Mouse (Mus musculus) neural tube, embryonic 14.5 days (tissue): ENCODE measurements at regions not wholly inside any gene's neighbourhood (a gene's known extent, or its start where the extent isn't known, plus 50 kb on each side); places are given as distances from the start of the nearest gene placed in this dataset.

Source experiments
- ATAC-seq: fragments of 200-750 bp; cut with Nextera tagmentation; 2 replicates; pipeline ENCODE4 v1.8.0; 2017; ENCODE audit warnings: low read depth, mild to moderate bottlenecking, moderate TSS enrichment, moderate library complexity
- H3K27ac ChIP-seq: fragments of 300-500 bp; sonication (generic); 2 replicates; pipeline ENCODE4 v1.5.1; 2014; ENCODE audit warnings: low read depth, mild to moderate bottlenecking, control low read depth, low read length, moderate library complexity, mixed read lengths
- H3K27me3 ChIP-seq: fragments of 300-500 bp; sonication (generic); 2 replicates; pipeline ENCODE4 v1.6.1; 2014; ENCODE audit warnings: low read length; ENCODE audit not compliant: control insufficient read depth, insufficient read depth
- H3K36me3 ChIP-seq: fragments of 300-500 bp; sonication (generic); 2 replicates; pipeline ENCODE4 v1.6.1; 2014; ENCODE audit warnings: low read length, mixed read lengths; ENCODE audit not compliant: control insufficient read depth, insufficient read depth
- H3K4me1 ChIP-seq: fragments of 300-500 bp; sonication (generic); 2 replicates; pipeline ENCODE4 v1.6.1; 2014; ENCODE audit warnings: low read length; ENCODE audit not compliant: control insufficient read depth, insufficient read depth
- H3K4me2 ChIP-seq: fragments of 300-500 bp; sonication (generic); 2 replicates; pipeline ENCODE4 v1.6.1; 2014; ENCODE audit warnings: mild to moderate bottlenecking, low read depth, low read length, control low read depth
- H3K4me3 ChIP-seq: fragments of 300-500 bp; sonication (generic); 2 replicates; pipeline ENCODE4 v1.5.1; 2014; ENCODE audit warnings: low read depth, low read length, control low read depth, mixed read lengths
- H3K9ac ChIP-seq: fragments of 300-500 bp; sonication (generic); replicated peaks from 2 replicates; pipeline ENCODE4 v1.6.1; 2014; ENCODE audit warnings: low read depth, mild to moderate bottlenecking, control low read depth, low read length, mixed read lengths
- H3K9me3 ChIP-seq: fragments of 300-500 bp; sonication (generic); 2 replicates; pipeline ENCODE4 v1.6.1; 2016; ENCODE audit warnings: low read length; ENCODE audit not compliant: control insufficient read depth
- whole genome bisulfite sequencing: fragments of 180-500 bp; shearing (Covaris S2); extraction: QIAGEN DNeasy Blood & Tissue Kit; methylation state at CpG from one replicate; pipeline ENCODE4 v1.1.7; 2014; 5-methylcytosine and 5-hydroxymethylcytosine counted together

DNA sequence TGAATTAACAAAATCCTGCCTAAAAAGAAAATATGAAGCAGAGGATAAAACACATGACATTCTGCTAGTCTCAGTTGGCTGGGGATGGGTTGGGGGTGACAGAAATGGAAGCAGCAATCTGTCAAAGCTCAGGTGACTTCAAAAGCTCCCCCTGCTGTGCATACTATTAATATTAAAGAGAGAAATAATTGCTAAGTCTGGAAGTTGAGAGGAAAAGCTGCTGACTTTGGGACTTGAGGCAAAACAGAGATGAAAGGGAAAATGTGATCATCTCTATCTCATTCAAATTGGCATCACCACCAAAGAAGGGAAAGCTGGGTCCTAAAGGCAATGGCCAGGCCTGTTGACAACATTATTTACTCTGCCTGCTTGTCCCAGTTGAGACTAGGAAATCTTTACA lies 90.8 kb downstream of the Rpe65 start:
- Histone ChIP-seq H3K4me3 (no peak overlapping the region), H3K36me3 (no peaks in the 10 kb centered on the region), H3K27me3 (no peaks in the 10 kb centered on the region), H3K27ac (no peak overlapping the region), H3K9me3 (no peaks in the 10 kb centered on the region), H3K4me1 (no peaks in the 10 kb centered on the region), H3K4me2 (no peak overlapping the region), H3K9ac (no peak overlapping the region)
- ATAC-seq: no peak

DNA sequence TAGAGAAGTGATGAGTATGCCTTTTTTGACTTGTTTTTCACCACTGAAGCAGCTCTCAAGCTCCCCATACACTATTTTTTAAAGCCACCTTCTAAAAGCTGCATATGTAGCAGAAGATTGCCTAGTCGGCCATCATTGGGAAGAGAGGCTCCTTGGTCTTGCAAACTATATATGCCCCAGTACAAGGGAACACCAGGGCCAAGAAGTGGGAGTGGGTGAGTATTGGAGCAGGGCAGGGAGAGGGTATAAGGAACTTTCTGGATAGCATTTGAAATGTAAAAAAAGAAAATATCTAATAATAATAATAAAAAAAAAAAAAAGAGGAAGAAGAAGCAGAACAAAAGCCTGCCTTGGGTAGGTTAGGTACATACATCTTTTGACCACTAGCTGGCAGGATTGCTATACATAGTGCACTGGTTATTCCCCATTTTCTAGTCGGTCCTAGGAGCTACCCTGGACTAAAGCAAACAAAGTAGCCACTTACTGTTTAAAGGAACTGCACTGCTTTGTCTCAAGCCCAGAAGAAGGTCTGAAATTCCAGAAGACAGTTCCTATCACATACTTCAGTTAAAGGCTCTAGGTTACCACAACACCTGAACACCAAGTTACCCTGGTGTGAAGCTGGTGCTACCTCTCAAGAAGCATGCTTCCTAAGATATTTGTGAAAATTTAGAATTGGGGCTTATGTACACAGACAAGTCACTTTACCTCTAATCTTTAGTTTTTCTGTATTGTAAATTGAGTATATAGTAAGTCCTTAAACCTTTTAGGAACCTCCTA lies 114.9 kb upstream of the Wls start:
- H3K4me1 ChIP-seq: no peaks in the 10 kb centered on the region
- H3K4me2 ChIP-seq: no peak overlapping the region
- H3K36me3 ChIP-seq: no peaks in the 10 kb centered on the region
- no peak overlapping the region for H3K4me3 ChIP-seq
- WGBS: 38% methylated on average over 2 of the region's 2 CpGs
- H3K27ac ChIP-seq: no peak overlapping the region
- H3K9ac ChIP-seq: no peak overlapping the region
- ATAC-seq: peak; percentile 70; the same call in 1 of the 2 replicates
- no peaks in the 10 kb centered on the region for H3K9me3 ChIP-seq
- H3K27me3 ChIP-seq: no peaks in the 10 kb centered on the region

DNA sequence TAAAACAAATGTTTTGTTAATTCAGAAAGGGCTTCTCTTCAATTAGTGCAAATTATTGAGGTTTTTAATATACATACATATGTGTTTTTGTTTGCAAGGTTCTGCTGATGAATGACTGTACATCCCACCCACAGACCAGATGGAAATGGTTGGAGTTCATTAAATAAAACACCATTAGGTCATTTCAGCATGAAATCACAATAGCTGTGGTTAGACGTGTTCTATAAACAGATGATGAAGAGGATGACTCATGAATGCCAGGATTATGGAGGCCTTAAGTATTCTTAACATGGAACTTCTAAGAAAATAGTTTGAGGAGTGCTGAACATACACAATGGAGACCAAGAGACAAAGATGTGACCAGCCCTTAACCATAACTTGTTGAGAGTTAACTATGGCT lies 107.3 kb upstream of the Wls start:
- no peak overlapping the region for H3K4me3 ChIP-seq

DNA sequence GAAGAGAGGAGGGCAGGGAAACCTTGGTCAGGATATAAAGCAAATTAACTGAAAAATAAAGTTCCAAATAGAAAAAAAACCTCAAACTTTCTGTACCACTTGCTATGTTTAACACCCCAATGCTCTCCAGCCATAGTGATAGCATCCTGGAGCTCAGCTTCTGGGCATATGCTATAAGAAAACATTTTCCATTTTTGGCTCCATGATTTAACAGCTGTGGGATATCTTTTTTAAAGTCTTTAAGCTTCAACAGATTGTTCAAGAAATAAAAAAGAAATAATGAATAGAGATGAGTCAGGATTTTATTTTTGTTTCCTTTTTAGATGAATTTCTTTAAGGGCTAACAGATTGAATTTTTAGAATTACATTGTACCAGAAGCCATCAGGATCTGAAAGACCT lies 106.3 kb upstream of the Wls start:
- Histone ChIP-seq H3K27me3 (no peaks in the 10 kb centered on the region), H3K36me3 (no peaks in the 10 kb centered on the region), H3K4me2 (no peak overlapping the region), H3K4me1 (no peaks in the 10 kb centered on the region), H3K9ac (no peak overlapping the region), H3K9me3 (no peaks in the 10 kb centered on the region), H3K4me3 (no peak overlapping the region), H3K27ac (no peak overlapping the region)
- ATAC-seq: no peak

More for the DNA sequence above, 107.3 kb upstream of the Wls start:
- no peaks in the 10 kb centered on the region for H3K36me3 ChIP-seq
- ATAC-seq: no peak
- H3K27me3 ChIP-seq: no peaks in the 10 kb centered on the region
- 73% methylated on average over 1 of the region's 1 CpGs for WGBS
- no peaks in the 10 kb centered on the region for H3K9me3 ChIP-seq
- no peak overlapping the region for H3K27ac ChIP-seq
- no peak overlapping the region for H3K4me2 ChIP-seq
- no peaks in the 10 kb centered on the region for H3K4me1 ChIP-seq
- H3K9ac ChIP-seq: no peak overlapping the region

DNA sequence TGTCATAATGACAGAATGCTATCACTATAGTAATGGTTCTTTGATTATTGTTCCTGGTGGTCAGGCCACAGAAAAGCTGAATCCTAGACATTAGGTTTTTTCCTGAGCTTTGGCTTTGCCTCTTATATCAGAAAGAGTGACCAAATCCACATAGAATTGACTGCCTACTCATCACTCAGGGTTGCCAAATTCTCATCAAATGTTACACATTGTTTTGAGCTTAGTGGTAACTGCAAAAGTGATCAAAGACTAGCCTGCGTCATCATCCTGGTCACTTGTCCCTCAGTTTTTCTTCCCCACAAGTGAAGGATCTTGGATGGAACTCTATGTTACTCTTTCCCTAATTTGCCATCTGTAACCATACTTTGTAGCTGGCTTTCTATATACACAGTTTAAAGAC lies 104.9 kb upstream of the Wls start:
- WGBS: 98% methylated on average over 1 of the region's 1 CpGs
- no peak overlapping the region for H3K27ac ChIP-seq
- no peak for ATAC-seq
- no peak overlapping the region for H3K4me2 ChIP-seq
- no peaks in the 10 kb centered on the region for H3K9me3 ChIP-seq
- no peak overlapping the region for H3K4me3 ChIP-seq
- no peaks in the 10 kb centered on the region for H3K27me3 ChIP-seq
- H3K36me3 ChIP-seq: no peaks in the 10 kb centered on the region
- no peak overlapping the region for H3K9ac ChIP-seq
- H3K4me1 ChIP-seq: no peaks in the 10 kb centered on the region

DNA sequence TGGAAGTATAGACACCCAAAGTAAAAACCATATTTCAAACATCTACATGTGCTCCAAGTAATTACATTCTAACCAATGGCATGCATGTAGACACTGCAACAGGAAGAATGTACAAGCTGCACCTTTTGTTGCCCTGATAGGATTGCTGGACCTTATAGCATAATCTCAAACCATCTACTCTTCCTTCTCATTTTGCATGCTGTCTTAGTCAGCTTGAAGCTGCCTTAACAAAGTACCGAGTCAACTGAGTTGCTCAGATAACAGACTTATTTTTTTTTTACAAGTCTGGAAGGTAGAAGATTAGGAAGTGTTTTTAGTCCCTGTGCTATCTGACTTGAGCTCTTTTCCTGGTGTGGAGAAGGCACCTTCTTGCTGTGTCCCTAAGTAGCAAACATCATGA lies 103.4 kb upstream of the Wls start:
- Histone ChIP-seq H3K4me2 (no peak overlapping the region), H3K27ac (no peak overlapping the region), H3K9ac (no peak overlapping the region), H3K36me3 (no peaks in the 10 kb centered on the region), H3K9me3 (no peaks in the 10 kb centered on the region), H3K4me3 (no peak overlapping the region), H3K4me1 (no peaks in the 10 kb centered on the region), H3K27me3 (no peaks in the 10 kb centered on the region)
- WGBS: 88% methylated on average over 1 of the region's 1 CpGs
- ATAC-seq: no peak

DNA sequence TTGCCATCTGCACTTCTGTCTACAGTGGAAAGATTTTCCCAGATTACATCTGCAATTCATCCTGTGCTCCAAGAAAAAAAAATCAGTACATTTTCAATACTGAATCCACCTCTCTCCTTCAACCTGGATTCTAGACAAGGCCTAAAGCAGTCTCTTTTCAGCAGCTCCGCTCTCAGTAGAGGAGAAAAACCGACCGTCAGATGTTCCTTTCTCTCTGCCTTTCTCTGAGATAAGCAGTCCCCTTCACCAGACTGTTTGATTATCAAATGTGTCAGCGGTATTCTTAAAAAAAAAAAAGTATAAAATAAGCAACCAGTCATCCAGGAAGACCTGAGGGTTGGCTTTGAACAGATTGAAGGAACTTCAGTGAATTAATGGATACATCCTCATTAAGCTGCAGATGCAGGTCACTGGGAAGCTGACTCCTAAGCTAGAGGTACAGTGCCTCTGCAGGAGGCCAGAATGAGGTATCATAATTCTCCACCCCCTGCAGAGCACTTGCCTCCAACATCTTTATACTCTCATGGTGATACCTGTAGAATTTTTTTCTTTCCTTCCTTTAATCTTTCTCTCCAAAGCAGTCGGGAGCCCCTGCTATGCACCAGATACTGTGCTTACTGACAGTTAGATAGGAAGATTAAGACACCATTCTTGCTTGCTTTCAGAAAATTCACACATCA lies 98.7 kb upstream of the Wls start:
- WGBS: 66% methylated on average over 5 of the region's 5 CpGs
- no peaks in the 10 kb centered on the region for H3K27me3 ChIP-seq

DNA sequence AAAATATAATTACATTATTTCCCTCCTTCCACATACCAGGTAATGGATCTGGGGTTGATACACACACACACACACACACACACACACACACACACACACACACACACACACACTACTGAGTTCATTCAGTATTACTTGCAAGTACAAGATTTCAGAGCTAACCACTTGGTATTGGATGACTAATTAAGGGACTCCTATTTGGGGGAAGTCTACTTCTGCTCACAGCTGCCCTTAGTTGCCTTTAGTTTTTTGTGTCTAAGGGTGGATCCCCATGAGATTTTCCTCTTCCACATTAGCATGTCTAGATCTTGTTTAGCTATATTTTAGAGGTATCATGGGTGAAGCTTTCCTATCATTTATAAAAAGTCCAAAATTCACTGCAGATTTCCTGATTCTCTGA lies 97.7 kb upstream of the Wls start:
- H3K9ac ChIP-seq: no peak overlapping the region
- H3K27me3 ChIP-seq: no peaks in the 10 kb centered on the region
- no peaks in the 10 kb centered on the region for H3K36me3 ChIP-seq
- no peak overlapping the region for H3K4me2 ChIP-seq
- H3K27ac ChIP-seq: no peak overlapping the region
- no peak overlapping the region for H3K4me3 ChIP-seq
- ATAC-seq: no peak
- no peaks in the 10 kb centered on the region for H3K9me3 ChIP-seq
- H3K4me1 ChIP-seq: no peaks in the 10 kb centered on the region

More for the DNA sequence above, 98.7 kb upstream of the Wls start:
- Histone ChIP-seq H3K9ac (no peak overlapping the region), H3K27ac (no peak overlapping the region), H3K36me3 (no peaks in the 10 kb centered on the region), H3K4me3 (no peak overlapping the region), H3K4me1 (no peaks in the 10 kb centered on the region), H3K9me3 (no peaks in the 10 kb centered on the region), H3K4me2 (no peak overlapping the region)
- no peak for ATAC-seq

DNA sequence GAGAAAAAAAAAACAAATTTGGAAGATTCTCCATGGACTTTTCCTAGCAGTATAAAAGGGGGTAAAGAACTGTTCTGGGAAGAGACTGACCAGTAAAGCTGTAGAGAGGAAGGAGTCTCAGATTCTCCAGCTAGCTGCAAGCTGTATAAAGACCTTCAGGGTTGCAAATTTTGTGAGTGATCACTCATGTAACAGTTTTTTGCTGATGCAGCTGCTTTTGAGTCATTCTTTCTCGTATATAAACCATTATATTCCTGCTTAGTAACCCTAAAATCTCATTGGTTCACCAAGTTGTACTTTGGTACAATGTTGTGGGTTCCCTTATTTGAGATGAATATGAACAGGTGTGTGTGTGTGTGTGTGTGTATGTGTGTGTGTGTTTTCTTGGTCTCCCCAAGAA lies 79.7 kb upstream of the Wls start:
- H3K4me2 ChIP-seq: no peak overlapping the region
- H3K9ac ChIP-seq: no peak overlapping the region
- H3K4me1 ChIP-seq: no peaks in the 10 kb centered on the region
- H3K27ac ChIP-seq: no peak overlapping the region
- no peaks in the 10 kb centered on the region for H3K27me3 ChIP-seq
- no peaks in the 10 kb centered on the region for H3K36me3 ChIP-seq
- no peaks in the 10 kb centered on the region for H3K9me3 ChIP-seq
- no peak overlapping the region for H3K4me3 ChIP-seq
- WGBS: 71% methylated on average over 1 of the region's 1 CpGs
- no peak for ATAC-seq
